Mouse (Mus musculus): ENCODE results near the gene BC067074. TPM values are rescaled to one million over a fixed set of nuclear protein-coding genes. Genes with fewer than 3 reads are reported as not detected.
"Not testable (repeated sequence)": the region's sequence is repeated elsewhere in the genome, so short reads cannot be mapped to it uniquely, and the experiment has no call there.

The BC067074 gene
- total RNA-seq (2012; rRNA removed) (not detected in 2 replicates), polyA plus RNA-seq (2012; ENCODE audit: insufficient read depth in 1 of 2, insufficient read length in 2 of 2, low read depth in 1 of 2, low replicate concordance in 2 of 2, missing spikeins in 1 of 2) (not detected)

GRCm38 (mm10) chr13:113292975-113293706, at the start of gene BC067074:
Gene BC067074 (plus strand): TSS chr13:113293159.
- Histone ChIP-seq H3K4me3 (ENCODE audit: control insufficient read depth in 1 of 2, insufficient read depth in 1 of 2, low read depth in 2 of 2, low read length in 2 of 2) (no peak within 1 kb of the TSS), H3K27ac (ENCODE audit: control insufficient read depth, low read depth, low read length) (no peak within 1 kb of the TSS), H3K27me3 (ENCODE audit: control insufficient read depth in 1 of 2, insufficient read depth in 2 of 2, low read length in 2 of 2) (no peaks in the 10 kb centered on the region), H3K9ac (ENCODE audit: control insufficient read depth, low read depth, low read length, poor library complexity, severe bottlenecking) (no peak within 1 kb of the TSS), H3K79me2 (ENCODE audit: control insufficient read depth, insufficient read depth, low read length, poor library complexity) (no peaks in the 10 kb centered on the region), H3K9me3 (replicated peaks; ENCODE audit: insufficient read depth, low read length) (no peaks in the 10 kb centered on the region), H3K36me3 (ENCODE audit: control insufficient read depth in 1 of 2, insufficient read depth in 2 of 2, low read length in 2 of 2) (no peaks in the 10 kb centered on the region), H3K4me1 (ENCODE audit: control insufficient read depth in 1 of 2, insufficient read depth in 2 of 2, low read length in 2 of 2) (no peaks in the 10 kb centered on the region)
- no peak for DNase-seq (ENCODE audit: low read depth, low spot score)
- TF ChIP-seq POLR2A (IDR thresholded peaks at IDR 0.05; ENCODE audit: control insufficient read depth in 1 of 2, insufficient read depth in 1 of 2, low read depth in 1 of 2, low read length in 2 of 2, poor library complexity in 1 of 2) (no peak), UBTF (IDR thresholded peaks at IDR 0.05; ENCODE audit: borderline replicate concordance, insufficient read depth, low read depth, low read length) (no peak), MAX (IDR thresholded peaks at IDR 0.05; ENCODE audit: low read length) (no peak), NRF1 (IDR thresholded peaks at IDR 0.05; ENCODE audit: insufficient read depth, low read depth, low read length, poor library complexity, severe bottlenecking) (no peak)

- no peaks in the 10 kb centered on the region for H3K4me1 ChIP-seq (ENCODE audit: control insufficient read depth in 1 of 2, insufficient read depth in 2 of 2, low read length in 2 of 2)
- no peaks in the 10 kb centered on the region for H3K9me3 ChIP-seq (replicated peaks; ENCODE audit: insufficient read depth, low read length)
- no peak for TF ChIP-seq EP300 (IDR thresholded peaks at IDR 0.05; ENCODE audit: low read depth in 1 of 2, low read length in 2 of 2)
- no peak for TF ChIP-seq USF2 (IDR thresholded peaks at IDR 0.05; ENCODE audit: borderline replicate concordance in 1 of 2, insufficient read depth in 1 of 2, low read depth in 1 of 2, low read length in 2 of 2)
- TF ChIP-seq ZMIZ1 (IDR thresholded peaks at IDR 0.05; ENCODE audit: low read depth, low read length): no peak
- TF ChIP-seq SMC3 (IDR thresholded peaks at IDR 0.05; ENCODE audit: low read depth, low read length): no peak
- TF ChIP-seq TAL1 (IDR thresholded peaks at IDR 0.05; ENCODE audit: low read length): no peak
- TF ChIP-seq E2F4 (IDR thresholded peaks at IDR 0.05; ENCODE audit: borderline replicate concordance, low read depth, low read length): no peak
- TF ChIP-seq MAZ (IDR thresholded peaks at IDR 0.05; ENCODE audit: low read depth, low read length): no peak
- TF ChIP-seq BHLHE40 (IDR thresholded peaks at IDR 0.05; ENCODE audit: borderline replicate concordance, low read depth, low read length): no peak
- no peak overlapping the region for H3K9ac ChIP-seq (ENCODE audit: control insufficient read depth, low read depth, low read length, poor library complexity, severe bottlenecking)
- no peak overlapping the region for H3K4me3 ChIP-seq (ENCODE audit: control insufficient read depth in 1 of 2, insufficient read depth in 1 of 2, low read depth in 2 of 2, low read length in 2 of 2)
- H3K79me2 ChIP-seq (ENCODE audit: control insufficient read depth, insufficient read depth, low read length, poor library complexity): no peaks in the 10 kb centered on the region
- H3K27ac ChIP-seq (ENCODE audit: control insufficient read depth, low read depth, low read length): no peak overlapping the region
- H3K27me3 ChIP-seq (ENCODE audit: control insufficient read depth in 1 of 2, insufficient read depth in 2 of 2, low read length in 2 of 2): no peaks in the 10 kb centered on the region
- DNase-seq (ENCODE audit: low read depth, low spot score): no peak
- H3K36me3 ChIP-seq (ENCODE audit: control insufficient read depth in 1 of 2, insufficient read depth in 2 of 2, low read length in 2 of 2): no peaks in the 10 kb centered on the region
These were observed 47.9 kb upstream of the BC067074 start for GRCm38 (mm10) chr13:113245025-113245424.

- not testable (repeated sequence) for H3K9me3 ChIP-seq (replicated peaks; ENCODE audit: insufficient read depth, low read length); H3K27me3 ChIP-seq (ENCODE audit: control insufficient read depth in 1 of 2, insufficient read depth in 2 of 2, low read length in 2 of 2); DNase-seq (ENCODE audit: low read depth, low spot score); H3K36me3 ChIP-seq (ENCODE audit: control insufficient read depth in 1 of 2, insufficient read depth in 2 of 2, low read length in 2 of 2); H3K9ac ChIP-seq (ENCODE audit: control insufficient read depth, low read depth, low read length, poor library complexity, severe bottlenecking); H3K4me1 ChIP-seq (ENCODE audit: control insufficient read depth in 1 of 2, insufficient read depth in 2 of 2, low read length in 2 of 2); H3K79me2 ChIP-seq (ENCODE audit: control insufficient read depth, insufficient read depth, low read length, poor library complexity); H3K27ac ChIP-seq (ENCODE audit: control insufficient read depth, low read depth, low read length); H3K4me3 ChIP-seq (ENCODE audit: control insufficient read depth in 1 of 2, insufficient read depth in 1 of 2, low read depth in 2 of 2, low read length in 2 of 2)
These were observed 40.4 kb upstream of the BC067074 start for GRCm38 (mm10) chr13:113252580-113252979.
